Mouse (Mus musculus) cerebellum, adult 2 months (tissue): ENCODE results near the gene Kcnk12.

ENCODE experiments used
- CTCF ChIP-seq: fragments of 200-500 bp; IDR thresholded peaks from 2 replicates; pipeline ENCODE4 v1.5.1; 2011; ENCODE audit warnings: low read depth, mild to moderate bottlenecking, control low read depth, low read length, moderate library complexity, borderline replicate concordance; ENCODE audit not compliant: insufficient read depth
- POLR2A ChIP-seq: fragments of 200-500 bp; IDR thresholded peaks from 2 replicates; pipeline ENCODE4 v1.6.1; 2011; ENCODE audit warnings: low read length, control low read depth, borderline replicate concordance; ENCODE audit not compliant: insufficient read depth

DNA sequence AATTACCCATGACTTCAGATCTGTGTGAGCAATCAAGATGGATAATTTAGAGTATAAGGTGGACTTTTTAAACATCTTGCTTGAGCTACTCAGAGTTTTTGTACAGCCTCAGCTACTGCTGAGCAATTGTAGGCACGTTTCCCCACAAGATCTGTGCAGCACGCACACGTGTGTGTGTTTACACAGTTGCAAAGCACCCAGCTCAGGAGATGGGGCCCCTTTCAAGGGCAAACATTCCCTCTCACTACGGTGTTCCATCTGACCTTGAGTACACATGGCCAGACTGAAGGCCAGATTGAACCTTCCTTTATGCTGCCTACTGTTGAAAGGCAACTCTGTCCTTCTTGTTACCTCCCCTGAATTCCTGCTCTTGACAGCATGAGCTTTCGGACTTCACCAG, 4.5 kb downstream of the Kcnk12 start:
- no peak for TF ChIP-seq POLR2A
- TF ChIP-seq CTCF, result no peak
